Mouse (Mus musculus): ENCODE data around the gene Peak1.
A peak's percentile ranks its signal among the peaks of the same experiment; 100 is the strongest.

The Peak1 gene

DNA sequence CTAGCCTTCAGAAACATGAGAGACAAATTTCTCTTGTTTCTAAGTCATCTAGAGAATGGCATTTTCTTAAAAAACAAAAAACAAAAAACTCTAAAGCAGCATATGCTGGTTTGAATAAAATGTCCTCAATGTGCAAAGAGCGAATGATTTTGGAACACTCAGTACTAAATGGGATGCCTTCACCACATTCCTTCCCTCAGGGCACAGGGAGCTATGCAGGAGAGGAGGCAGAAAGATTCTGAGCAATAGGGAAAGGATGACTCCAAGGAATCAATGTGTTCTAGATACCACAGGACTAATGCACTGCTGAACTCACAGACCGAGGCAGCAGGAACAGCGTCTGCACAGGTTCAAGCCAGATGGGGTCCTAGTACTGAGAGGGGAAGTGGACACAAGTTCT, 103.5 kb downstream of the Peak1 start:
- DNase-seq (ENCODE audit: low spot score in 2 of 2): no peak

DNA sequence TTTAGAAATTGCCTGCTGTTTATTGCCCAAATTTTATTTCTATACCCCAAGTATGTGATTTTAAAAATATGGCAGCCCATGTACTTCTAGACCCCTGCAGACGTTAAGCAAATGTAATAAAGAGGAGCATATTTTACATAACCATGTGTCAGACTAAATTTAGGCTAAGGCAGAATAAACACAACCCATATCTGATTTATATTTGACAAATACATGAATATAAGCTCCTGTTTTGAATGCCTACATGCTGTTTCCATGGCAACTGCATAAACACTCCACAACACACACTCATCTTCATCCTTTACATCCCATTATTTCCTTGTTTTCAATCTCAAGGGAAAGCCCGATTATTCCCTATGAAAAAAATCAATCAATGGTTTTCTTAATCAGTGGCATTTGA, 108.8 kb downstream of the Peak1 start:
- no peak for DNase-seq (ENCODE audit: low spot score in 2 of 2)

DNA sequence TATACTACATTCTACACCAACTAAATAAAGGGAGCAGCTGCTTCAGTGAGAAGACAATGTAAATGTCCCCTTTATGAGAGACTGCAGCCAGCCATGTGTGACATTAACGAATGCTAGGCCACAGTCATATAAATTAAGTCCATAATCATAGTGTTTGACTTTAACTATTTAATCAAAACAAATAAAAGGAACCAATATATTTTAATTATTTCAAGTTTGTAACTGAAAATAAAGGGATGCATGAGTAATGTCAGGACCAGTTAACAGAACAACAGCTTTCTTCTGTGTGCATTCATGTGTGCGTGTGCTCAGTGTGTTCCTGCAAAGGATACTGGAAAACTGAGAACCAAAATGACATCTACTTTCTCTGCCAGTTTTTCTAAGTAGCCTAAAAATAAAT, 113.3 kb downstream of the Peak1 start:
- no peak for DNase-seq (ENCODE audit: low spot score in 2 of 2)

DNA sequence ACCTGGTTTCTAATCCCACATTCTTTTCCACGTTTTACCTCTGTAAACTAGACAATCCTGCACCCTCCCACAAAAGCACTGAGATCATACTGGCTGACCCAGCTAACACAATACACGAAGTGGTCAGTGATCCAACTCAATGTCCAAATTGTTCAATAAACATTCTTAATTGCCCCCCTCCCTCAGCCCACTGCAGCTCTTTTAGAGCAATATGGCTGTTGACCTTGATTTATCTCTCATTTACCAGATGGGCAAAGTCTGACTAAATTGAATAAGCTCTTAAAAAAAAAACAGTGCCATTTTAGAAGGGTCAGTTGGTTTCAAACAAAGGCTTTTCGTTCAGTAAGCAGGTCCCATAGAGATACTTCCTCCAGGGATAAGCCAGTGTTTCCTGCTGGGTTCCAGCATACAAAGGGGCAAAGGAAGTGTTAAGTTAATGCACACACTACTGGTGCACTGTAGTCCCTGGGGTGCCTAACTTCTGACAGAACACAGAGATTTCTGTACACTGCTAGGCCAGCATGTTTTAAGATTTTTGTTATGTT, 114.9 kb downstream of the Peak1 start:
- no peak for DNase-seq (ENCODE audit: low spot score in 2 of 2)

DNA sequence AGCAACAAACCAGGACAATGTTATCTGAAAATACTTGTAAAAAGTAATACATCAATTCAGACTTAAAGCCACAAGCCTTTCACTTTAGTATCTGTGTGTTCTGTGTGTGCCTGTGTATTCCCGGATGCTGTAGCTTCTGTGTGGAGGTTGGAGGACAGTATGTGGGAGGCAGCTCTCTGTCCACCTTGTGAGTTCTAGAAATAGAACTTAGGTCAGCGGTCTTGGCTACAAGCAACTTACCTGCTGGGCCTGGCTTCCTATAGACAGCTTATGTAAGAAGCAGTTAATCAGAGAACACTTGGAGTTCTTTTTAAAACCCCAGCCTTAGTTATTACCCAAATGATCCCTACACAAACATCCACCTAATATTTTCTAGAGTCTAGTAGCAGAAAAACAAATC, 127.8 kb downstream of the Peak1 start:
- DNase-seq (ENCODE audit: low spot score in 2 of 2): no peak

DNA sequence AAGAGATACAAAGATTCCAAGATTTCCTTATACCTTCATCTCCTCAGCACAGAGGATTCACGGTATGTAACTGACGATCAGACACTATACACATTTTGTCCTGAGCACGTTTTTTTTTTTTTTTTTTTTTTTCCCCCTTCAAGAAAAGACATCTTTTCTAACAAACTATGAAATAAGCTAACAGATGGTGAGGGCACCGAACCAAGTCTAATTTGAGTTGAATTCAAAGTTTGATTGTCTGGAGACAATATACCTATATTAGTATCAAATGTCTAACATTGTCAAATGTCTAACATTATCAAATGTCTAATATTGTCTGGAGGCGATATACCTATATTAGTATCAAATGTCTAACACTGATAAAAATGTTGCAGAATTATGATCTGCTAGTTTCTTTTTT, 135.4 kb downstream of the Peak1 start:
- DNase-seq (ENCODE audit: low spot score in 2 of 2): no peak

DNA sequence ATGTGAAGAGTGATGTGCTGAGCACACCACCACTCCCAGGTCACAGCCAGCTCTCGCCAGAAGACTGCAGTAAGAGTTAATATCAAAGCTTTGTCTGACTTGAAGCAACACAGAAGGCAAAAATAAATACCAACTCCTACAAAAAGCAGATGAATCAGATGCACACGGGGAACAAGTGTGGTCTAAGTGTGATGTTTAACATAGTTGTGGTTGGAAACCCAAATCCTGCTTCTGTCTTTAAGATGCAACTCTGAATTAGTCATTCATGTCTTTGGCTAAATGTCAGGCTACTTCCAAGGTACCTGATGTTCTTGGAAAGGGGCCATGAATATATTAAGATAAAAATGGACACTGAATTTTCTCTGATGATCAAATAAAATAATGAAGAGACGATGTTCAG, 144.3 kb downstream of the Peak1 start:
- no peak for DNase-seq (ENCODE audit: low spot score in 2 of 2)

DNA sequence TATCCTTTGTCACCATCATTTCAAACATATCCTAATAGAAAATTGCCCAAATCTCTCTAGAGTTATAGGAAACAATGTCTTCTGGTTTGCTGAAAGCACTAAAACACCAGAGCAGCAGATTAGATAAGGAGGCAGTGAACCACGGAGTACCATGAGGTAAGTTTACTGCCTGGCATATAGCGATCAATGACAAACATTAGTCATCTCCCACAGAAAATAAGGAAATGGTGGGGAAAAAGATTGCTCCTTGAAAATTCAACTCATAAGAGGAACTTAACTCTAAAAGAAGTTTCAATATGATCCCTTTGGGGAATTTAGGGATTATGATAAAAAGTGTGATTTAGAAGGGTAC, 145.6 kb downstream of the Peak1 start:
- DNase-seq (ENCODE audit: low spot score in 2 of 2): no peak

DNA sequence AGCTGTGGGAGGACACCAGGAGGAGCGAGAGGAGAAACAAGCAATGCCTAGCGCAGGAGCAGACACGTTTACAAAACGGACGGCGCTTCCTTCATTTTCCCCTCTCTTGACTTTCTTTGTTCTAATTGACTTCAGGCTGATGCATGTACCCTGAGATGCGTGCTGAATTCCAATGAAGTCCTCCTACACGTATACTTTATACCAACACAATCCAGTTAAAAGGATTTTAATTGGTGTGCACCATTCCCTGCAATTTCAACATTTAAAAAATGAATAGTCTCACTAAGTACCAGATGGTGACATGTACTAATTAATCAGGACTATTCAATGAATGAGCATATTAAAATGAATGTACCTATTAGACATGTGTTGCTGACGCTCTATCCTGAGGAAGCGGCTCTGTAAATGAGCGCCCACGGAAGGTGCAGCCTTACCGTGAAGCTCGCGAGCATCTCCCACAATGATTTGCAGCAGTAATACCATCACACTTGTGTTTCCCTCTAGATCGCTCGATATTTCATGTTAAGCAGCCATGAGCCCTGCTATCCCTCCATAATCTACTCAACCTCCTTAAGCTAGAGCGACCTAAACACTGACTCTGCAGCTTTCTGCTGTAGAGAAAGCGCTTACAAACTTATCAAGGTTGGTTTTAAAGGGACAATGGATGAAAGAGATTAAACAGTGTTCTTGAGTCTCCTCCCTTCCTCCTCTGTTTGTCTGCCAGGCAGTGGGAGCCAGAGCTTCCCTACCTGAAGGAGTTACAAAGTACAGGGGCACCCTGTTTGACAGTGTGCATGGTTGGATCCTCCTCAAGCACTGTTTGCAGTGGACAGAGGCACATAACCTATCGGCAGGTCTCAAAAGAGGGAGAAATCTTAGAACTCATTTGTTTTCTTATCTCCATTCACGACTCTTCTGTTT, 146.3 kb downstream of the Peak1 start:
- DNase-seq (ENCODE audit: low spot score in 2 of 2): no peak

DNA sequence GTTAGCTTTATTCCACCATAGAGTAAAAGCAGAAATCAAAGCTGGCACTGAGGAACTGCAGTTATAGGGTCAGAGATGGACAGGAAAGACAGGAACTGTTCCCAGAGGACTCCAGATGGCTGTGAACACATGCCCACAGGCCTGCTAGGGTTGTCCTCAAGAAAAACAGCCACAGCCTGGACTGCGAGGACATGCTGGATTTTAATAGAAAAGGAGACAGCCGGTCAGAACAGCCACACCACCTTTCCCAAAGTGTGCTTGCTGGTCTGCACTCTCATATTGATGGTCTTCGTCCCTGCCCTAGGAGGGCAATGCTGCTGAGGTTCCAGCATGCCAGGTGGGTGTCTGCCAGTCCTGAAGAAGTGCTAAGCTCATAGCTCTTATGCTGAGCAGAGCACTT, 148.8 kb downstream of the Peak1 start:
- no peak for DNase-seq (ENCODE audit: low spot score in 2 of 2)

DNA sequence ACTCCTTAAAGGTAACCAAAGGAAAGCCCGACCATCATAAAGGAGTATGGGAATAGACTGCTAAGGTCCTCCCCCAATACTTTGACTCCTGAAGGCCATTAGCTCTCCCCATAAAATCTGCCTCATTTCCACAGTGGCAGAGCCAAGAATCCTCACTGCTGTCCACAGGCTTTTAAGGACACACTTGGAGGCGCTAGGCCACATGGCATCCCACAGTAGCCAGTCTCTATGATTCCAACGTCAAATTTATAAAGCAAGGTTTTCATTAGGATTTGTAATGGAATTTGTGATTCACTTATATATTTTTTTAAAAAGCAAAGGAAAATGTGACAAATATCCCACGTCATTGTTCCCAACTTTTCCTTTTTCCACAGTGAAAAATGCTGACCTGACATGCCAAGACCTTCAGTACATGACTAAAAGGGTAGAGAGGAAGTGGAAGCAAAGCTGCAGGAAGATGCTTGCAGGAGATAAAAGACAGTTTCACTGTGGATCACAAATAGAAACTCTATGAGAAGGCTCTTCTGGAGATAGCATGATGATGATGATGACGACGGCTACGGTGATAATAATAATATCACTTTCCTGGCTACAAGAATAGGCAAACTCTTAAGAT, 151.6 kb downstream of the Peak1 start:
- DNase-seq (ENCODE audit: low spot score in 2 of 2): no peak

DNA sequence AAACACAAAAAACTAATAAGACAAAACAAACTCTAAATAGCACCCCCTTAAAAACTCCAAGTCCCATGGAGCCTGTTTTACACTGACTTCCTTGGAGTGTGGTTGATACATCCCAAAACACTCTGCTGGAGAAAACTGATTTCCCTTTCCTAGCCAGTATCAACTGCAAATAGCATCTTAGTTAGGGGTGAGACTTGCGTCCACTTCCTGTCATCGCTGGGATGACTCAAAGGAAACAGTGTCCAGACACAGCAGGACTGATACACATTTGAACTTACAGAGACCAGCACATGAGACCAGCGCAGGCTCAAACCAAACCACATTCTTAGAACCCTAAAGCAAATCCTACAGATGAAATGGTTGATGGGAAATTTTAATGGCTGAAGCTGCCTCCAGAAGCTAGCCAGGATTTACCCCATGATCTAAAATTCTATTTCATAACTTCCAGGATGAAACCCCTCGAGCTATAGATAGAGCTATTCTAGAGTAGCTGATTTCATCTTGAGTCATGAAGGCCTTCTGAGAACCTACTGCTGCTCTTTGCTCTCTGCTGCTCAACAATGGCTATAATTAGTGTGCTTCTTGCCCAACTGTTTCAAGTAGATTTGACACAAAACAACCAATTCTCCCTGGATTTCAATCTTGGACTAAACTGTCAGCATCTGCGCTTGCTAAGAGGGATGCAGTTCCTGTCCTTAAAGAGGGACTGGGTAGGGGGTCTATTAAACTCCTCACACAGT, 152.2 kb downstream of the Peak1 start:
- DNase-seq (ENCODE audit: low spot score in 2 of 2): no peak

DNA sequence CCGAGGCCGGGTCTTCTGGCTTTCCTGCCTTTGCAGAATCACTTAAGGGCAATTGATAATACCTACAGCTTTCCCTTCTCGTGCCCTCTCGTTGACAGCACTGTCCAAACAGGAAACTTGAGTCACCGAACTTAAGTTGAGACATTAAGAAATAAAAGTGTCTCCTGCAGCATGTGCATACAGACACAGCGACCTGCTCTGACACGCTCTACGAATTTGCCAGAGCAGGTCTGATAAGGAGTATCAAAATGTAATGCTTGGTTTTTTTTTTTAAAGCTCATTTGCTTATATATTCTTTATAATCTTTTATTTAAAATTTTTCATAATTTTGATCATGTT, 152.9 kb downstream of the Peak1 start:
- DNase-seq (ENCODE audit: low spot score in 2 of 2): no peak

DNA sequence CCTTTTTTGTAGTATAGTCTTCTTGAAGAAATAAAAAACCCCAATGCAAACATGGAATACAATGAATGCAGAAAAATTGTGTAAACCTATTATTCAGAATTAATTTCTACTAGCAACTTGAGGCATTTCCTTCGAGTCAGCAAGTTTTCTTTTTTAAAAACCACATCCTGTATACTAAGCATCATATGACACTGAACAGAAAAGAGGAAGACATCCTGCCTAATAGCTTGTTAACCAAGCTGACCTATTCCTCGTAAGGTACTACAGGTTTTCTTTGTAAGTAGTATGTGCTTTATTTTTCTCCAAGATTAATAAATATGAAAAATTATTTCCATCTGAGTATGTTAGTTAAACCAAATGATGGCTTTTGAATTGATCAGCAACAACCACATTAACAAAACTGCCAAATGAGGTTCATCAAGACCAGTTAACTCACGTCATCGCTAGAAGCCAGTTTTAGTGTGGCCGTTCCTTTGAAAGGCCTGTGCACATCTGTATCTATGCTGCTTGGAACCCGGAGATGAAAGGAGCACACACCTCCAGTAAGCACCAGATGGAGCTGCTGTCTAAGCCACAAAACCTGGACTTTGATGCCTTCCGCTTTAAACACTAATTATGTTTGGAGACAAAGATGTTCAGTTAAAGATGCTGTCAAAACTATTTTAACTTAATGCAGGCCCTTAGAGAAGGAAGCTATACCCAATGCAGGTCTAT, 153.4 kb downstream of the Peak1 start:
- DNase-seq (ENCODE audit: low spot score in 2 of 2): peak in 1 of 2 experiments; percentile 21

DNA sequence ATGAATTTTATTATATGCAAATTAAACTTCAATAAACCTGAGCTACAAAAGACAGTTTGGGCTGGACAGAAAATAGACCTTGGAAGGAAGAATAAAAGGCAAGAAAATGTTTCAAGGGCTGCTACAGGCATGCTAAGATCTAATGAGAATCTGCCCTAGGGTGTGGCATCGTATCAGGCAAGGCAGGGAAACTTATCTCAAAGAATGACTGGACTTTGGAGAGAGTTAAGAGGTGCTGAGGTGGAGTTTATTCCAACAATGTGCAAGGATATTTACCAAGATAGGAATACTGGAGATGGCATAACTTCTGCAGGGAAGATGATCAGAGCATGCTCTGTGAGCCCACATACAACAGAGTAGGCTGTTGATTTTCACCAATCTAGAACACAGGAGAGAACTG, 154.8 kb downstream of the Peak1 start:
- DNase-seq (ENCODE audit: low spot score in 2 of 2): no peak

DNA sequence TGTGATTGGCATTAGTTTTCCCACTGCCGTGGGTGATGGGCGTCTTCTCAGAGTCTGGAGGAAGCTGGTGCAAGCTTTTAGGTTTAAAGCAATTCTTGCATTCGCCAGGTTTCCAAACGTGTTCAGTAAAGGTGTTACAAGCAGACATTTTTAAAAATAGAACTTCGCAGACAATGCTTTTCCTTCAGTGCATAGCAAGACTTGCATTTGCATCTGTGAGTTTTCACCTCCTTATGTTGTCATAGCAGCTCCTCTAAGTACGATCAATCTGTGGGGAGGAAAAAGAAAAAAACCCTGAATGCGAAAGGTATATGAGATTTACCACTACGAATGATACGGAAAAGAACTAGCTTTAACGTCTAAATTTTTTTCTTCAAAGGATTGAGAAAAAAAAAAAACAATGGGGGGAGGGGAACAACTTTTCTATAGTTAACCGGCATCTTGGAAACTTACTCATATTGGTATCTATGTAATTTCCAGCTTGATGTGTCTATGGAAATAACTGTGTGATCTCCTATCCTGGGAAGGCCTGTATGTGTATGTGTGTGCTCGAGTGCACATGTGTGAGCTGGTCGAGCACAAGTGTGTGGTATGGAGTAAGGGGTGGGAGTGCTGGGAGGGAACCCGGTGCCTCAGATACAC, 157.3 kb downstream of the Peak1 start:
- DNase-seq (ENCODE audit: low spot score in 2 of 2): no peak

DNA sequence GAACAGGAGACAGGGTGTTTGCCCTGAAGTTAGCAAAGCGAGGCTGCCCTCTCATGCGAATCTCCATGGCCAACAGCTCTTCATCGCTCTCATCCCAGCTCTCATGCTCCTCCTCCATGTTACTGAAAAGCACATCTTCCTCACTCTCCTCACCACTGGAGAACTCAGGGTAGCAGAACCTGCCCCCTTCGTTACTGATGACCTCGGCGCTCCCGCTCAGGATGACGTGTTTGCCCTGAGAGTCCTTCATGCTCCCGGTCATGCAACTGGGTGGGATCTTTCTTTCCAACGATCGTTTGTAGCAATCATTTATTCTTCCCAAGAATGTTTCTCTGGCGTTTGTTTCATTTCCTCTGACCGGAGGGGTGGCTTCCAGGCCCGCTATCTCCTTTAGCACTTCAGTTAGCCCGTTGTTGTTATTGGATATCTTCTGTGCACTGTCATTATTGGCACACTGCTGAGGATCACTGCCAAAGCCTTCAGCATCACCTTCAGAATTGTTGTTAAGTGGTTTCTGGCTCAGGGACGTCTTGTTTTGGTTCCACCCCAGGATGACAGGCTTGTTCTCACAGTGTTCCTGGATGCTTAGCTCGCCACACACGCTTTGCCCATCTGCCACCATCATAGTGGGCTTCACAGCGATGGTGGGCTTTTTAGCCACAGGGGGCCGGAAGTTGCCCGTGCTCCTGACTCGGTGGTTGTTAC, 157.9 kb downstream of the Peak1 start:
- peak in 1 of 2 experiments; percentile 24 for DNase-seq (ENCODE audit: low spot score in 2 of 2)

DNA sequence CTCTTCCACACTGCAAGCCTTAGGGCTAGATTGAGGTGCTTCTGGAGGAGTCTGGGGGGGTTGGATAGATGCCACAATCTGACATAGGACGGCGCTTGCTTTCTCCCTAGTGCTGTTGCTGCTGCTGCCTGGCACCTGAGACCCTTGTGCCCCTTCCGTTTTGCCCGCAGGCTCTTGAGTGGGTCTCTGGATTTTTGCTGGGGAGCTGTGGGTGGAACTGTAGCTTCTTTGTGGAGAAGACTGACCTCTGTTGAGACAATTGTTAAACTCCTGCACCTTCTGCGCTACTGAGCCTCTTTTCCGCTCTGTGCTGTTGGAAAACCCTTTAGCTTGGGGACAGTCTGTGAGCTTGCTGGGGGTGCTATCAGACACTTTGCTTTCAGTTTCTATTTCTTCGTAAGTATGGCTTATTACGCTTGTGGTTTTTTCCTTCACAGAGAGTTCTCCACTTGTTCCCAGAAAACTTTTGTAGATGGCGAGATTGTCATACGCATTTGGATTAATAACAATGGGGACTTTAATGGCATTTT, 159.5 kb downstream of the Peak1 start:
- no peak for DNase-seq (ENCODE audit: low spot score in 2 of 2)

DNA sequence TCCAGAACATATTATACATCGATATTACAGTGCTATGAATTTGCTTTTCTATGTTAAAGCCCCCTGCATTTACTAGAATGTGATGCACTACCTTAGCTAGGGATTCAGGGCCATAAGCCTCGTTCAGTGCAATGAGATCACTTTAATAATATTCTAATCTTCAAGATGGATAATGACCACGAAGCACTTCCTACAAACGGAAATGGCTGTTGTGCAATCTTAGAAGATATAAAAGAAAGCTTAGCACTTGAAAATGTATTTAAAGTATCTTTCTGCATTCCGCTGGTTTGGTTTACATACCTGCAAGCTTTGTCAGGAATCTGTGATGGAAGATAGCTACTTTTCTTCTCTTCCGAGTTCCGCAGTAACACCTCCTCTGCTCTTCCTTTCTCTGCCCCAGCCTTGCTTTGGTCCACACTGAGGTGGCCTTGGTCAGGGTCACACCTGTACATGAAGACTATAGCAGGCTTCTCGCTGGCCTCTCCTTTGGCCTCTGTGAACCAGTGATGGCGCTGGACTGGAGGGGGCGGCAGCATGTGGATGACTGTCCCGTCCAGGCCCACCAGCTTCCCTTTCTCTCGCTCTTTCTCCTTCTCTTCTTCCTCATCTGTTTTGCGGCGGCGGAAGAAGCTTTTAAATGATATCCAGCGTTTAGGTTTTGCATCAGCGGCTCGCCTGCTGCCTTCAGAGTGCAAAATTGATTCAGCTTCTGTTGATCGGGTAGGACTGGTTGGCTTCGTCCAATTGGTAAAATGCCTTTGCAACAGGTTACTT, 160.5 kb downstream of the Peak1 start:
- DNase-seq (ENCODE audit: low spot score in 2 of 2): no peak

All from spleen, postnatal 10 days (tissue).